Mouse (Mus musculus): ENCODE measurements around the gene Fkbp1a.

Fkbp1a gene

DNA sequence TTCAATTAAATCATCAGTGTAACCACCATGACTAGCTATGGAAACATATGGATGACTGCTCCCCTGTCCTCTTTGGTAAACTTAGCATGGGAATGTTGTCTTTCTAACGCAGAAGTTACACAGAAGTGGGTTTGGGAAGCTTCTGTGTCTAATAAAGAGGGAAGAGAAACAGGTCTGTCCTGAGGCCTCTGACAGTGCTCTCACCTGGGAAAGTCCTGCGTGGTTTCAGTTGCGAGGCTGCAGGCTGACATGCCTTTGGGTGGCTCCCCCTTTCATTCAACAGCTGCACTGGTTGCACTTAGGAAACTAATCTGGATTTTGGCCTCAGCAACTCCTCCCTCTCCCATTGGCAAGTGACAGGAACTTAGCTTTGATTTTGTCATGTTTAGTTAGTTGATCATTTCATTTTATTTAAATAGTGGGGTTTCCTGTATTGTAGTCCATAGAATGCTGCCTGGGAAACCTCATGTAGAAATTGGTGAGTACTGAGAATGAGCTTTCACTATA, 7.4 kb downstream of the Fkbp1a start:
- DNase-seq = no peak

DNA sequence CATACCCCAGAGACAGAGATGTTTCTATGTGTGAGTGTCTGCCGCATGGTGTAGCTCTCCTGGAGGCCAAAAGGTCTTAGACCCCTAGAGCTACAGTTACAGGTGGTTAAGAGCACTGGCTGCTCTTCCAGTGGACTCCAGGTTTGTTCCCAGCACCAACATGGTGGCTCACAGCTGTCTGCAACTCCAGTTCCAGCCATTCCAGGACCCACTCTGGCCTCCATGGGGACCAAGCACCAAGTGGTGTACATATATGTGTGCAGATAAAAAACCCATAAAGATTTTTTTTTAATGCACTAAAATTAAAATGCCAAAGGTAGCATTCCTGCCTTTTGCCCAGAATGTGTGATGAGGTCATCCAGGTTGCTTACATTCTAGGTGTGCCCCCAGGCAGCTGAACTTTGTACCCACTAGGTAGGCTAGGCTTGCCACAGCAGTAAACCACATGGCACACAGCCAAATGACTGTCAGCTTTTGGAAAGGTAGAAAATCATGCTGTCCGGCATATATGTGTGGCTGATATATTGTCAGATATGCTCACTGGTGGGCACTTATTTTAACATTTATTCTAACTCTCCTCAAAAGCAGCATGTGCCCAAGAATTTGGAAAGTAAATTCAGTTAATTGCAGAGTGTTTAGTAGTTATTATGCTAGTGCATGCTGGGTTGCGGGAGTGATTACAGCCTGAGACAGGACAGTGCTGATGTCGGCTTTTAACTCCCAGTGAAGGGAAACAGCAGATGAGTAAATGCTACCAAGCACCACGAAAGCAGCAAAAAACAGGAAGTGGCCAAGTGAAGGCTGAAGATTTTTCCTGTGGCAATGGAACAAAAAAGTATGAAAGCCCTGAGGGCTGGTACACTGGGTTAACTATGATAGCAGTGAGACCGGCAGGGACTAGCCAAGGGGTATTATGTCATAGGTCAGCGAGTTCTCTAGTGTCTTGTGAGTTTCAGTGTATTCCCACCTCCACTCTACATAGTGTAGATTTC, 20.9 kb downstream of the Fkbp1a start:
- DNase-seq = no peak

DNA sequence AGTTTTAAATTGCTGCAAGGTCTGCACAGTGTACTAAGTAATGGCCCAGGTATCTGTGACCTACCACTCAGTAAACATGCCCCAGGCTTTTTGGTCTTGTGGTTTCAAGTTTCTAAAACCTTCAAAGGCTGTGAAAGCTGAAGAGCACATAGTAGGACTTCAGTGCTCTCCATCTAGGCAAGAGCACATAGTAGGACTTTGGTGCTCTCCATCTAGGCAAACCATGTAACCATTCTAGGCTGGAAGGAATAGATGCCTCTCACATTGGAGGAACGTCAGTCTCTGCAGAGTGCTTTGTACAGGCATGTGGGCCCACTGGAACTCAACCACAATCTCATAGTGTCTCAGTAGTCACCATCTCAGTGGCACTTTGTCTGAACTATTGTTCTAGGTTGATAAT, 21.7 kb downstream of the Fkbp1a start:
- no peak for DNase-seq

DNA sequence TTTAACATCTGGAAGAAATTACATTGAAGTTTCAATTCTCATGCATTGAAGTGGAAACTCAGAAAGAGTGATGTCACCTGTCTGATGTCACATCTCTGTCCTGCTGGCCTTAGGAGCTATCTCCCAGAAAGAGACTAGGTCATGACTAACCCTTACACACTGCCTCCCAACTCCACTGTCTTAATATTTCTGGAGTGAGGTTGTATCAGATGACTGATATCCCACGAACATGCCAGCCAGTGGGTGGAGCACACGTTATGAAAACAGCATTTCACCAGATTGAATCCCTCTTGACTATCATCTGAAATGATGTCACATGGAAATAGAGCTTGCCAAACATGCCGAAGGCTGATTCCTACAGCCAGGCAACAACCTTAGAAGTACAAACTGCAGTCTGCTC, 22.7 kb downstream of the Fkbp1a start:
- DNase-seq = no peak

DNA sequence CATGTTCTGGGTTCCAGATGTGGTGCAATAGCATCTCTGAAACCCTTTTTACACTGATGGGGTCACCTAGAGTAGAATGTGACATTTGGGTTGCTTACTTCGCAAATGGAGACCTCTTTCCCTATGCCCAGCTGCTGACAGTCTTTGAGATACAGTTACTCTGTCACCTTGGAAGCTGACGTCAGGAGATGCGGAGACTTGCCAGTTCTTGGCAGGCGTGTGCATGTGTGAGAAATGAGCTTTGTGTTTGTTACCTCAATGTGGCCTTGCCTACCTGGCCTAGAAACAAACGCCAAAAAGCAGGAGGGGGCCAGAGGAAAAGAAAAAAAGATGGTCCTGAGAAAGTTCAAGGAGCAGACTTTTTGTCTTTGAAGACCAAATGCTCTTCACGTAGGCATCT, 24.6 kb downstream of the Fkbp1a start:
- no peak for DNase-seq

DNA sequence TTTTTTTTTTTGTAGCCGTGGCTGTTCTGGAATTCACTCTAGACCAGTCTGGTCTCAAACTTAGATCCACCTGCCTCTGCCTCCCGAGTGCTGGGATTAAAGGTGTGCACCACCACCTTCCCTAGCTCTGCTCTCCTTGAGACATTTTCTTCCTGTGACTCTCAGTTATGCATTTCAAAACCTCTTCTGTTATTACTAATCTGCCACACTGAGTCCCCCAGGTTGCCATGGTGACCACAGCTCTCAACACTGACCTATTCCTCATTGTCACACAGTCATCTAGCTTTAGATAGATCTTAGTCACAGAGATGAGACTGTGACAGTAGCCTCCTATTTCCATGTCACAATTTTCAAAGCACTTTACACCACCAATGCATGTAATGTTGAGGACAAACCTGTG, 27.2 kb downstream of the Fkbp1a start:
- DNase-seq = no peak

DNA sequence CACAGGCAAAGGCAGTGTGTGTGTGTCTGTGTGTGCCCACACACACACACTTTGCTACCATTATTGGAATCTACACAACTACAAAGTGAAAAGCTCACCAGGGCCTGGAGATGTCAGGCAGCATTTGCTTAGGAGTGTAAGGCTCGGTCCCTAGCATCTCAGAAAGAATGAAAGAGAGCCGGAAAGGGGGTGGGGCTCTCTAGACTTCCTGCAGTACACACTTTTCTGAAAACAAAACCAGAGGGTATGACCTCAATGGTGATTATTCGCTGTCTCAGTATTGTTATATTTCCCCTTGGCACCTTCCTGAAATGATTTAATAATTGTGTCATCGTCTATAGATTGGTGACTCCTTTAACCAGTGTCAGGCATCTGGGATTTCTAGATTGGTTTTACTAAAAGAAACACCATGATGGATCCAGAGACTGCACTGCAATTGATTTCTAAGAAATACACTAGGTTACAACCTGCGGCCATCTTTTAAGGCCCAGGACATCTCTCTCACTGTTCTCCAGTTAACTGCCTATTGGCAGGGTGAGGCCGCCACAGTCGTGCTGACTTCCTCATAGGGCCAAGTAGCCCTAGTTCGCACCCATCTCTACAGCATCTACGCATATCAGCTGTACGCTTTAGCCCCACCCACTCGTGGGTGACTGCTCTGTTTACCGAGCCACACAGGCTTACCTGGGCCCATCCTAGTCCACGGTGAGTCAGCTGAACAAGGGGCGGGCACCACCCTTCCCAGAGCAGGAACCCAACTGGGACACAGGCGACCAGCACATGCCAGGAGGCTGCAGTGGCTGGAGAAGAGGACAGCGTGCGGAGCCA, 29.8 kb downstream of the Fkbp1a start, which contains the start of gene Sdcbp2:
Gene Sdcbp2 (plus strand): TSS at position 750 of the 828 bp plus-strand sequence.
- DNase-seq = peak in 1 of 2 experiments; percentile 30

DNA sequence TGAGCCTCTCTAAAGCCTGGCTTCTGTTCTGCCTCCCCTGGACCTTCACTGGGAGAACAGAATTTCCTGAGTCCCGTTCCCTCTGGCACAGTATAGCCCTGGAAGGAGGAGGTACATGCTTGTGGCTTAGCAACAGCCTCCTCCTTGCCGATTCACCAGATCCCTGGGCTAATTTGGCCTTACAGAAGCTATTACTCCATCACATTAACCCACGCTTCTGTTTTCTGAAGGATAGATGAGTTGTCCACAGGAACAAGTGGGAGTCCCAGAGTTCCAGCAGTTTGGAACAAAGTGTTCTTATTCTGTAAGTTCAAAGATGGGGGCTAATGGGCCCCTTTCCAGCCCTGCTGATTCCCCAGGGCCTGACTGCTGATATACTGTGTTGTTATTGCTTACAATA, 31.4 kb downstream of the Fkbp1a start:
- no peak for DNase-seq

DNA sequence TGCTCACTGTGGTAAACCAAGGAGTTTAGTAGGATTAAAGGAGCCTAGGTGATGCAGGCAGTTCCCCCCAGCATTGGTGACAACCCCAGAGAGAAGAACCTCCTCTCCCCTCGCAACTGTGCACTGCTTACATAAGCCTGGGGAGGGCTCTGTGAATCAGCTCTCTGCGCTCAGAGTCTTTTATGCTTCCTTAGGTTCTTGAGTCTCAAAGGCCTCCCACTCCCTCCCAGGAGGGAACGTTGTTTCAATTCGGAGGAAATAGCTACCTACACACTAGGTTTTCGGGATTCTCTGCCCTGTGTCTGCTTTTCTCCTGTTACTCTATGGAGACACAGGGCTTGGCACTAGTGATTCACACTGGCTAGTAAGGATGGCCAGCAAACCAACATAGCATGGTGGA, 32.3 kb downstream of the Fkbp1a start:
- DNase-seq = no peak

DNA sequence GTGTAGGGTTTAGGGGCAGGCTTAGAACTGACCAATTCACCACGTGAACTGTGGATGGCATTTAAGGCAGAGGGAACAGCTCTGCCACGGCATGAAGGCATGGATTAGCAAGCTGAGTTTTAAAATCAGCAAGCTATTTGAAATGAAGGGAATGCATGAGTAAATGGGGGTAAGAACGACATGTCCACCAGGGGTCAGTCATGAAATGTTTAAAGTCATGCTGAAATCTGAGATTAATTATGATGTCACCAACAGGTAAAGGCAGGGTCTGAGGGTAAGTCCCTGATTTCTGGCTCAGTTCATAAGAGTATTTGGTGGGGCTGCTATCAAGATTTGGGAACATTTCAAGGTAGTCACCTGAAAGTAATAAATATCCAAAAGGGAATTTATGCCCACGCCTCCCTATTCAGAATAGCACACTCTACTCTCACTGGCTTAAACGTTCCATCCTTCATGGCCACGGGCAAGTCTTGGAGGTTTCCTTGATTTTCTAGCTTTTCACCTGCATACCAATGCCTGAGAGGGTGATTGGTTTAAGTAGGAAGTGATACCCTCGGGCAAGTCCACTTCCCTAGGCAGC, 32.9 kb downstream of the Fkbp1a start:
- DNase-seq = peak in 1 of 2 experiments; percentile 47

DNA sequence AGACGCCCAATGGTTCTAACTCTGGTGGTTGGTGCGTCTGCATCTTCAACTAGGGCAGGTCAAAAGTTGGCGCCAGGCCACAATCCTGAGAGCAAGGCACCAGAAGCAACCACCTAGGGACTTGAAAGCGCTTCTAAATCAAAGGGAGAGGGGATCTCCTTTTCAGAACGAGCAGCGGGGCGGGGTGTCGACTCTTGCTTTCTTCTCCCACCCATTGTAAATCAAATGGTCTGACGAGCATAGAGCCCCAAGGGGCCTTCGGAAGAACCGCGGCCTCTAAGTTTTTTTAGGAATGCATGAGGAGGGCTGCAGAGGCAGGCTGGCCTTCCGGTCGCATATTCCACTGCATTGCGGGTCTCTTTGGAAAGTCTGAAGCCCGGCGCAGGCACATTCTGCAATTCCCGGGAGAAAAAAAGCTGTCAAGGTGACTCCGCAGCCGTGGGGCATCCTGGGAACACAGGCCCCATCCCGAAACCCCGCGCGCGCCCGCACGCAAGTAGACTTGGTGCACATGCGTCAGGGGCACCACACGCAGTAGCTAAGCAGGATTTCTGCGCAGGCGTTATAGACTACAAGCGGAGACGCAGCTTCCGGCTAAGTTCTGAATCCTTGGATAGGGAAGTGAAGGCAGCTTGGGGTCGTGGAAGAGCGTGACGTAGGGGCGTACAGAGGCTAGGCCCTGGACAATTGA, 33.6 kb downstream of the Fkbp1a start:
- DNase-seq = peak; percentile 83 to 89

DNA sequence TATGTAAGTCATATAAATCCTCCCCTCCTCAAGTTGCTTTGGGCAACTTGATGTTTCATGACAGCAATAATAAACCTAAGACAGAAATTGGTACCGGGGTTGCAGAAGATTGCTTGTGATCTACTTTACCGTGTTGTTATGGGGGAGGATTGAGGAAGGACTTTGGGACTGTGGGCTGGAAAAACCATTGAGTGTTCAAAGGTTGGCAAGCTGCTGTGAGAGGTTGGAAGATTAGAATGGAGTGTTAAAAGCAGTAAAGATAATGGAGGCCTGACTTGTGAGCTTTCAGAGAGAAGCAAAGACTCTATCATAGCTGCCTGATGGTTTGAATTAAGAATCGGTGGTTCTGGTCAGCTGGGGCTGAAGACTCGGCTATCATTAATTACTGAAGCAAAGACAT, 36.9 kb downstream of the Fkbp1a start:
- DNase-seq = no peak

DNA sequence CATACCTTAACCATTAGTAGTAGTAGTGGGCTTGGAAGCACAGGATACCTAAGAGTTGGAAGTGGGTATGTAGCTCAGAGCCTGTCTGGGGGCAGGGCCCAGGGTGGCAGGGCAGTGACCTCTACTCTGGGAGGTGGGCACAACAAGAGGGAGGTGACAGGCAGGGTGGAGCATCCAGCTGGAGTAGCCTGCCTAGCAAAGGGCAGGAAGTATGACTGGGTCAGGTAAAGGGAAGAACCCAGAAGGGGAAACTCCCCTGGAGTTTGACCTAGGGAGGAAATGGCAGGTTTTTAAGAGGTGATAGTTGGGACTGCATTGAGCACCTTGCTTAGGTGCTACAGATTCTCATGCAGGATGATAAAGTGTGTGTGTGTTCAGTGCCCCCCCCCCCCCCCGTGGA, 38.7 kb downstream of the Fkbp1a start:
- DNase-seq = no peak

DNA sequence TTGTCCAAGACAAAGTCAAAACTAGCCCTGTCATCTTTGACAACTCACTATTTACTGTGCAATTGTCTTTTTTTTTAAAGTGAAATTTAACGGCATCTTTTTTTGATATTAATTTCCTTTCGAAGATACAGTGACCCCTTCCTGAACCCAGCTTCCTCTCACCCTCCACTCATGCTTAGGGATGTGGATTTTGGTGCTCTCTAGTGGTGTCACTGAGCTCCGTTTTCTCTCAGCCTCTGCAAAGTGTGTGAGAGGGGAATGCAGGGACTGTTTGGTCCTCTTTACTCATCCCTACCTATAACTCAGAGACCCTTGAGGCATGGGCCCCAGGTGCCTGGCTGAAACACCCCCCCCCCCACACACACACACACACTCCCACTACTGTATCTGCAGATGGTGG, 43.7 kb downstream of the Fkbp1a start:
- no peak for DNase-seq

DNA sequence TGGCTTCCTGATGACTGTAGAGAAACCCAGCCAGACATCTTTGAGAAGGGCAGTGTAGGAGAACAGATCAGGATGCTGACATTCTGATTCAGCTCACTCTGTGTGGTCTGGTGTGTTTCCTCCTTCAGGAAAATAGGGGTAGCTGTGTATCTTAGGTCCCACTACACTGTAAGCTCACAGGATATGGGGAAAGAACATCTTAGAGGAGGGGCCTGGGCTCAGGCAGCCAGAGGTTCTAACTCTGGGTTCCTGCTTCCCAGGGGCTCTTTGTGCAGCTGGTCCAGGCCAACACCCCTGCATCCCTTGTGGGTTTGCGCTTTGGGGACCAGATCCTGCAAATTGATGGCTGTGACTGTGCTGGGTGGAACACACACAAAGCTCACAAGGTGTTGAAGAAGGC, 44.5 kb downstream of the Fkbp1a start:
- DNase-seq = no peak

DNA sequence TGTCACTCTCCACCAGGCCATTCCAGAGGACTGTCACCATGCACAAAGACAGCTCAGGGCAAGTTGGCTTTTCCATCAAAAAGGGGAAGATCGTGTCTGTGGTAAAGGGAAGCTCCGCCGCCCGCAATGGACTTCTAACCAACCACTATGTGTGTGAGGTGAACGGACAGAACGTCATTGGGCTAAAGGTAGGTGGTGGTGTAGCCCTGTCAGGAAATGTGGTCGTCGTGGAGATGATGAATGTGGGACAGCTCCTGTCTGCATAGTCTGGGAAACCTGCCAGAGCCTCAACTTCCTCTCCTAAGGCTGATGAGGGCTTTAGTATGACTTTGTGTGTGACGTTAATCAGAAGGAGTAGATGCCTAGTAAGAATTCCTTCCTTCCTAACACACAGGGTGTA, 45.0 kb downstream of the Fkbp1a start:
- peak; percentile 35 to 48 for DNase-seq

DNA sequence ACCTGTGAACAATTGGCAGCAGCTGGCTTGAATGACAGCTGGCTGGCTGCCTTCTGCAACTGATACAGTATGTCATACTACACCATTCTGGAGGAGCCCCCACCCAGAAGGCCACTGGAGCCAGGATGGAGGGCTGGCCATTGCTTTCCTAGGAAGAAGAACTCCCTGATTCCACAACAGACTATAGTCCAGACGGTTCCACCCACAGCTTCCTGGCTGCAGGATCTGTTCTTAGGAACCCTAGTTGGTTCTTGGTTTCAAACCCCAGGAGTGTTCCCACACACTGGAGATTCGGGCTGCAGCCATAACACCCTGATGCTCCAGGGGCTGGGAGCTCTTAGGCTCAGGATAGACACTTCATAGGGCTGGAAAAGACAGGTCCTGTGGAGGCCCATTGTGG, 55.8 kb downstream of the Fkbp1a start:
- no peak for DNase-seq

DNA sequence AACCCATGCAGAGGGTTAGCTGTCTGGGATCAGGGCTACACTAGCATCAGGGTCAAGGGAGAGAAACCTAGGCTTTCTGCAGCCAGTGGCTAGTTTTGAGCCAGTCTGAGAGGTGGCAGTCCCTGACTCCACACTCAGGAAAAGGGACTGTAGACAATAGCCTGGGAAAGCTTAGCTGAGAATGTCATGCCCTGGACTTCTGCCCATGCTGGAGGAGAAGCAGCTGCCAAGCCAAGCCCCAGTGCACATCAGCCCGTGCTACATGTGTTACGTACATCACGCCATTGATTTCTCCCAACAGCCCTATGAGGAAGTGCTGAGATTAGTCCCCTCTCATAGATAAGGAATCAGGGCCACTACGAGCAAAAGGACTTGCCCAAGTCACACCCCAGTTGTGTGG, 59.8 kb downstream of the Fkbp1a start:
- DNase-seq = peak in 1 of 2 experiments; percentile 22

DNA sequence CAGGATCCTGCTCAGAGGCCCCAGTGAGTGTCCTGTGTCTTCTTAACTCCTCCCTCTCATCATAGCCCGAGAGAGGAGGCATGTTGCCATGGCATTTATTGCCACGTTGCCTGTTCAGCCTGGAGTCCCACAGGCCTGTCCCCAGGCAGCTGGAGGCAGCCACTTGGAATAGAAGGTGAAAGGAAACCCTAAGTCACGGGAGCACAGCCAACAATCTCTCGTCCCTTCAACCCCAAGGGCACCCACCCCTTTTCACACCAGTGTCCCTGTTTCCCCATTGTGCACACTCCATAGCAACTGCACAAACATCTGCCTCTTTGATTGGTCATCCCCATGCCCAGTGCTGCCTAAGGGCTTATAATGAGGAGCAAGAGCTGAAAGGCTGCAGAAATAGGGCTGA, 61.3 kb downstream of the Fkbp1a start:
- no peak for DNase-seq

DNA sequence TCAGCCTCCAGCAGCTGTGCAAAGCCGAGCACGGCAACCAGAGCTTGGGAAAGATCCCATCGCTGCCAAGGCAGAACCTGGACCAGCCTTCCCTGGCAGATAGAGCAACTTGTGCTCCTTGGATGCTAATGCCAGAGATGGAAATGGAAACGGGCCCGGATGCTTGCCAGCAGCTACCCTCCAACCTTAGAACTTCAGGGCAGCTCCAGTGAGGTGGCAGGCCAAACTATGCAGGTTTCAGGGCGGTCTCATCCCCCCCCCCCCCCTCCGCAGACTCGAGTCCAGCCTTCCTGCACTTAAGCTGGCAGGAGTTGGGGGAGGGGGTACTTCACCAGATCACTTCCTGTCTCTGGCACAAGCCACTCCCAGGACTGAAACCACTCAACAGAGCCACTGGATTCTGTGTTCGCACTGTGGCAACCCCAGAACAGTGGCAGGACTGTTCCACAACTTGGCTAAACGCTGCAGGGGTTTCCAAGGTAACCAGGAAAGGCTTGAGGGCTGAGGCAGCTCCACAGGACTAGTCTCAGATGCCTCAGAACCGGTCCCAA, 63.2 kb downstream of the Fkbp1a start:
- peak; percentile 47 to 57 for DNase-seq

DNA sequence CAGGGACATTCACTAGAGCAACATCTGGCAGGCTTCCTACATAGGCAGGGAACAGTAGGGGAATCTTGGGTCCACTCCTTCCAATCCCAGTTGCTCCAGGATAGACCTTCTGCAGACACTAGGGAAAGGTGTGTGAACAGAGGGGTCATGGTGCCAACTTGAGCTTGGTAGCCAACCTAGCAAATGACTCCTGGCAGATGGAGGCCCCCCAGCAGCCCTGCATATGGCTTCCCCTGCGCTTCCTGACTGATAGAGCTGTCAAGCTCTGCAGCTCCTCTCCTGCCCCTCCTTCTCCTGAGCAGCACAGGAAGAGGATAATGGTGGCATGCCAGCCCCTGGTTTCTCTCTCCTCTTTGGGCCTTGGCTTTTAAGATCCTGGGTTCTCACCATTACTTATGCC, 66.2 kb downstream of the Fkbp1a start:
- no peak for DNase-seq

DNA sequence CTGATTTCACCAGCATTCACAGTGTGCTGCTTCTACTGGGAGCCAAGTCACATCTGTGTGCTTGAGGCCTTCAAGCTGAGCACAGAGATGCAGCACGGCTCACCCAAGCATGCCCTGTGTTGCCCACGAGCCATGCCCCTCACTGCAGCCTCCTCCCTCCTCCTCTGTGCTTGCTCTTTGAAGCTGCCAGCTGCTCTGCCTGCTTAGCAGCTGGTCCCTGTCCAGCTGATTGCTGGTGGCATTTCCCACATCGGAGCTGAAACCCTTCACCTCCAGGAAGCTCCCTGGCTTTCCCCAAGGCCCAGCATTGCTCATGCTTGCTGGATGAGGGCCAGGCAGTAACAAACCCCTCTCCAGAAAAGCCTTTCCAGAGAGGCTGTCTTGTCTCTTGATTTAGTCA, 67.7 kb downstream of the Fkbp1a start:
- DNase-seq = no peak

All from lung, postnatal 4 days (tissue).